Mouse (Mus musculus) myocyte (in vitro differentiated cells): ENCODE measurements around the gene Abhd5.

Experiments
- CEBPB ChIP-seq: IDR thresholded peaks from 2 replicates; pipeline ENCODE4 v1.6.1; 2011; ENCODE audit warnings: mild to moderate bottlenecking, moderate library complexity; ENCODE audit not compliant: poor library complexity, insufficient read depth, severe bottlenecking
- E2F4 ChIP-seq: IDR thresholded peaks from one replicate; pipeline ENCODE4 v1.6.1; 2011; ENCODE audit warnings: mild to moderate bottlenecking, control low read depth, moderate library complexity; ENCODE audit not compliant: insufficient read depth
- MAX ChIP-seq: IDR thresholded peaks from one replicate; pipeline ENCODE4 v1.6.1; 2011; ENCODE audit warnings: low read depth, mild to moderate bottlenecking, control low read depth
- MYOD1 ChIP-seq, 3 experiments: IDR thresholded peaks; one replicate each; pipeline ENCODE4 v1.6.1; 2011; ENCODE audit warnings: control low read depth in 2 of 3, low read depth in 2 of 3, mild to moderate bottlenecking in 2 of 3, moderate library complexity in 1 of 3; ENCODE audit not compliant: insufficient read length in 2 of 3, control insufficient read depth in 1 of 3
- MYOG ChIP-seq, 3 experiments: IDR thresholded peaks; one replicate each; pipeline ENCODE4 v1.6.1; 2011; ENCODE audit warnings: control low read depth in 2 of 3, low read depth in 2 of 3, mild to moderate bottlenecking in 2 of 3; ENCODE audit not compliant: insufficient read length in 2 of 3, control insufficient read depth in 1 of 3, insufficient read depth in 1 of 3
- POLR2A ChIP-seq: IDR thresholded peaks from one replicate; pipeline ENCODE4 v1.6.1; 2011; ENCODE audit warnings: low read depth, mild to moderate bottlenecking, control low read depth, moderate library complexity; ENCODE audit not compliant: insufficient read length
- POLR2AphosphoS2 ChIP-seq: IDR thresholded peaks from one replicate; pipeline ENCODE4 v1.6.1; 2011; ENCODE audit warnings: low read depth, control low read depth; ENCODE audit not compliant: insufficient read length
- REST ChIP-seq: IDR thresholded peaks from one replicate; pipeline ENCODE4 v1.6.1; 2011; ENCODE audit warnings: mild to moderate bottlenecking, control low read depth, moderate library complexity; ENCODE audit not compliant: insufficient read depth, insufficient read length
- SRF ChIP-seq: IDR thresholded peaks from one replicate; pipeline ENCODE4 v1.6.1; 2011; ENCODE audit warnings: low read depth; ENCODE audit not compliant: control insufficient read depth, insufficient read length
- TCF12 ChIP-seq: IDR thresholded peaks from one replicate; pipeline ENCODE4 v1.6.1; 2011; ENCODE audit warnings: mild to moderate bottlenecking, control low read depth; ENCODE audit not compliant: poor library complexity, insufficient read depth, severe bottlenecking
- USF1 ChIP-seq: IDR thresholded peaks from one replicate; pipeline ENCODE4 v1.6.1; 2011; ENCODE audit warnings: low read depth, mild to moderate bottlenecking, control low read depth, moderate library complexity

DNA sequence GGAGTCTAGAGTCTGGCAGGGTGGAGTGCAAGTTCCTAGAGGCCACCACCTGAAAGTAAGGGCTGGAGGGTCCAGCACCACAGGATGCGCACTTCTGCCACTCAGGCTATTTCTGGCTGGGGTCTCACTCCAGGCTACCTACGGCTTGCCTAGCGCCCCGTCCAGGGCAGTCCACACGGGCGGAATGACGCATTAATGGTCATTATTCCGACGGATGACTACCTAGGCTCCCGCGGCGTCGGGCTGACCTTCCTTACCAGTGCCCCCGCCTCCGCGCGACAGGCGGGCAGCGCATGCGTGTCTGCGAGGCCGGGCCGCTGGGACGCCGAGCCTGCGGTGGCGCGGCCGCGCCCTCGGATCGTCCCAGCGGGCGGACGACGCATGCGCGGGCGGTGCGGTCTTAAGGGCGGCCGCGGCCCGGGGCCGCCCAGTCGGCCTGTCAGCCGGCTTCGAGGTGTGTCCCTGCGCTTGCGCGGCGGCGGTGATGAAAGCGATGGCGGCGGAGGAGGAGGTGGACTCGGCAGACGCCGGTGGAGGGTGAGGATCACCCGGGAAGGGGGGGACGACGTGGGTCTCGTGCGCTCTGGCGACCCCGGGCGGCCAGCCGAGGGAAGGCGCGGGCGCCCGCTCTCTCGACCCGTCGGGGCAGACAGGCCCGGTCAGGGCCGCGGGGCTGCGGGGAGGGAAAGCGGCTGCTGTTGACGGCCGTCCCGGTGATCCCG, at the start of gene Abhd5:
- TF ChIP-seq E2F4 (no peak), POLR2A (peak; percentile 86), TCF12 (no peak), POLR2AphosphoS2 (peak; percentile 67), USF1 (no peak), MYOD1 (IDR thresholded peaks at IDR 0.05; ENCODE audit: control insufficient read depth in 1 of 3, insufficient read length in 2 of 3, low read depth in 2 of 3) (peak in 1 of 3 experiments; percentile 11), CEBPB (0 out of 2 replicates have a peak, but pooled peaks have one; percentile 4), REST (no peak), MYOG (IDR thresholded peaks at IDR 0.05; ENCODE audit: control insufficient read depth in 1 of 3, insufficient read depth in 1 of 3, insufficient read length in 2 of 3, low read depth in 2 of 3) (no peak), MAX (no peak), SRF (no peak)
